Mouse (Mus musculus): ENCODE measurements around the gene Twf2.
A peak's percentile ranks its signal among the peaks of the same experiment; 100 is the strongest.

The Twf2 gene

GRCm38 (mm10) chr9:106211680-106212593, 9.0 kb downstream of the Twf2 start:
- peak; percentile 88 to 90 for DNase-seq (ENCODE audit: low spot score in 2 of 2)

- DNase-seq (ENCODE audit: low spot score in 2 of 2), result no peak
Measured at GRCm38 (mm10) chr9:106212594-106212981, 9.7 kb downstream of the Twf2 start.

- DNase-seq (ENCODE audit: low spot score in 2 of 2), result no peak
Measured at GRCm38 (mm10) chr9:106215341-106216125, 12.6 kb downstream of the Twf2 start.

- no peak for DNase-seq (ENCODE audit: low spot score in 2 of 2)
Measured at GRCm38 (mm10) chr9:106216971-106217370, 14.1 kb downstream of the Twf2 start.

- no peak for DNase-seq (ENCODE audit: low spot score in 2 of 2)
Measured at GRCm38 (mm10) chr9:106220894-106221523, 18.1 kb downstream of the Twf2 start.

- DNase-seq (ENCODE audit: low spot score in 2 of 2), result no peak
Measured at GRCm38 (mm10) chr9:106222261-106222851, 19.4 kb downstream of the Twf2 start, which contains the start of gene Tlr9. Gene Tlr9, plus strand, starts transcription at chr9:106222598.

- no peak for DNase-seq (ENCODE audit: low spot score in 2 of 2)
Measured at GRCm38 (mm10) chr9:106222994-106223393, 20.1 kb downstream of the Twf2 start.

- DNase-seq (ENCODE audit: low spot score in 2 of 2), result no peak
Measured at GRCm38 (mm10) chr9:106225469-106226150, 22.7 kb downstream of the Twf2 start.

- DNase-seq (ENCODE audit: low spot score in 2 of 2), result peak; percentile 64 to 66
Measured at GRCm38 (mm10) chr9:106226151-106226682, 23.3 kb downstream of the Twf2 start.

GRCm38 (mm10) chr9:106227790-106228429, 25.0 kb downstream of the Twf2 start:
- DNase-seq (ENCODE audit: low spot score in 2 of 2), result no peak

- DNase-seq (ENCODE audit: low spot score in 2 of 2), result no peak
Measured at GRCm38 (mm10) chr9:106230051-106230733, 27.3 kb downstream of the Twf2 start.

GRCm38 (mm10) chr9:106230734-106231106, 27.8 kb downstream of the Twf2 start:
- no peak for DNase-seq (ENCODE audit: low spot score in 2 of 2)

- DNase-seq (ENCODE audit: low spot score in 2 of 2), result no peak
Measured at GRCm38 (mm10) chr9:106231220-106231619, 28.3 kb downstream of the Twf2 start.

GRCm38 (mm10) chr9:106231816-106232215, 28.9 kb downstream of the Twf2 start:
- DNase-seq (ENCODE audit: low spot score in 2 of 2), result no peak

GRCm38 (mm10) chr9:106232956-106233355, 30.0 kb downstream of the Twf2 start:
- DNase-seq (ENCODE audit: low spot score in 2 of 2), result no peak

- no peak for DNase-seq (ENCODE audit: low spot score in 2 of 2)
Measured at GRCm38 (mm10) chr9:106233953-106234352, 31.0 kb downstream of the Twf2 start.

- no peak for DNase-seq (ENCODE audit: low spot score in 2 of 2)
Measured at GRCm38 (mm10) chr9:106235194-106235830, 32.4 kb downstream of the Twf2 start.

GRCm38 (mm10) chr9:106236156-106236817, 33.4 kb downstream of the Twf2 start:
- DNase-seq (ENCODE audit: low spot score in 2 of 2), result no peak

- DNase-seq (ENCODE audit: low spot score in 2 of 2), result no peak
Measured at GRCm38 (mm10) chr9:106236818-106237211, 33.9 kb downstream of the Twf2 start.
